Mouse (Mus musculus): ENCODE measurements around the gene Car12.
A peak's percentile ranks its signal among the peaks of the same experiment; 100 is the strongest.

Car12 gene

DNA sequence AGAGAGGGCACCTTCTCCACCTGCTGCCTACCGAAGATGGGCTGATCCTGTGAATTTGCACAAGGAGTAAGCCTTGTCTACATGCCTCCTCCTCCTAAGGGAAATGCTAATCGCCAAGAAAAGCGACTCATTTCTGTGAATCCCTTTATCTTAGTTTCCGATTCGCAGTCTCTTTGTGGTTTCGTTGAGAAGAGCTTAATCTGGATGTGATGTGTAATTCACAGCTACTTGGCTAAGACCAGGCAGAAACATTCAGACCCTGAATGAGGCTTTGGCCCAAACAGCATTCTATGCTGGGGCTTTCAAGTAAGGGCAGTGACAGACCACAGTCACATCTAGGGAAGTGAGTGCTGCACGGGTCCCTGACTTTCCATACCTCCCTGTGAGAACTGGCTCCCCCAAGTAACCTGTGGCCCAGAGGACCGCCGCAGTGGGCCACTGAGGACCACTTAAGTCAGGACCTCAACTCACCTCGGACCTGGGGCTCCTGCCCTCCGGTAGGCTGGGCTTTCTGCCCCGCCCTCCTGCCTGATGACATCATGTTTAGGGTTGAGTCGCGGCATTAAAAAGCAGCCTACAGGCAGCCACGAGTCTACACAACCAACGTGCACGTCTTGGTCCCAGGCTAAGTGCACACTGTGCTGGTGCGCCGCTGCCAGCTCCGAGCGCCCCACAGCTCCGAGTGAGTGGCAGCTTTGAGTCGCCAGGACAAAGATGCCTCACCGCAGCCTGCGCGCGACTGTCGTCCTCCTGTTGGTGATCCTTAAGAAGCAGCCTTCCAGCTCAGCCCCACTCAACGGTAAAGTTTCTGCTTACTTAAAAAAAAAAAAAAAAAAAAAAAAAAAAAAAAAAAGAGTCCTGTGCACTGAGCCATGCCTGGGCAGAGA, at the start of gene Car12:
Gene Car12 (plus strand): TSS at position 552 of the 887 bp plus-strand sequence.
- no peak for DNase-seq (ENCODE audit: low spot score in 2 of 2)

GRCm38 (mm10) chr9:66663764-66664163, 49.7 kb upstream of the Car12 start:
- no peak for DNase-seq (ENCODE audit: low spot score in 2 of 2)

- DNase-seq (ENCODE audit: low spot score in 2 of 2) = no peak
Measured at GRCm38 (mm10) chr9:66664561-66664960, 48.9 kb upstream of the Car12 start.

- DNase-seq (ENCODE audit: low spot score in 2 of 2) = peak in 1 of 2 experiments; percentile 6
Measured at GRCm38 (mm10) chr9:66666153-66666552, 47.3 kb upstream of the Car12 start.

GRCm38 (mm10) chr9:66667046-66667445, 46.4 kb upstream of the Car12 start:
- DNase-seq (ENCODE audit: low spot score in 2 of 2) = no peak

GRCm38 (mm10) chr9:66667868-66668267, 45.6 kb upstream of the Car12 start:
- no peak for DNase-seq (ENCODE audit: low spot score in 2 of 2)

DNA sequence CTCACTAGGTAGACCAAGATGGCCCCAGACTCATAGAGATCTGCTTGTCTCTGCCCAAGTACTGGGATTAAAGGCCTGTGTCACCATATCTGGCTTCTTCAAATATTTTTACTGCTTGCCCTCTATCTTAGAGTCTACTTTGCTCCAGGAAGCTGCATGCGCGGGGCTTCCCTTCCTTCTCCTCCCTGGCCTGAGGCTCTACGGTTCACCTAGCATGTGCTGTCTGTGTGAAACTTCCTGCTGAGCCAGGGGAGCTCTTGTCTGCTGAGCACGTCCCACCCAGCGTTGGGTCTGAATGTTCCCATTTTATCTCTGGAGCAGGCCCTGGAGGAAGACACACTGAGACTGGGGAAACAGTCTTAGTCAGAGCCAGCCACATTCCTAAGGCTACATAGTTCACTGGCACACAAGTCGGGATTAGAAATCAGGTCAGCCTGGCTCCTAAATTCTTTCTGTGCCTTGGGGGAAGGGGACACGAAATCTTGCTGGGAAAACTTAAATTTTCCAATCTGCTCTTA, 43.9 kb upstream of the Car12 start:
- no peak for DNase-seq (ENCODE audit: low spot score in 2 of 2)

- no peak for DNase-seq (ENCODE audit: low spot score in 2 of 2)
Measured at GRCm38 (mm10) chr9:66673771-66674170, 39.7 kb upstream of the Car12 start.

GRCm38 (mm10) chr9:66675566-66675965, 37.9 kb upstream of the Car12 start:
- DNase-seq (ENCODE audit: low spot score in 2 of 2) = no peak

DNA sequence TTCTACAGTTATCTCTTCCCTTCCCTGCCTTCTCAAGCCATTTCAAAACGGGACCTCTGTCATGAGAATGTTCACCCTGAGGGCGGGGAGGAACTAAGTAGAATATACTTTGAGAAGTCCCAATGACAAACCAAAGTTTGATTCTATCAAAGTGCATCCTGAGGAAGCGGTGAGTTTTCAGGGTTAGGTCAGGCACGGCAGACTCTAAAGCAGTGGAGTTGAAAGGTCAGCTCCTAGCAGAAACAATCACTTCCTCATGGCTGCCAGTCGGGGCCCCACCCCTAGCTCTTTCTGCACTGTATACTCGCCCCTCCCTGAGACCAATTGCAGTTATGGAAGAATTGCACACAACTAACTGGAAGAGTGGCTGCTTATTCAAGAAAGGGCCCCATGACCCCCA, 33.4 kb upstream of the Car12 start:
- DNase-seq (ENCODE audit: low spot score in 2 of 2) = no peak

- DNase-seq (ENCODE audit: low spot score in 2 of 2) = no peak
Measured at GRCm38 (mm10) chr9:66682822-66683221, 30.7 kb upstream of the Car12 start.

DNA sequence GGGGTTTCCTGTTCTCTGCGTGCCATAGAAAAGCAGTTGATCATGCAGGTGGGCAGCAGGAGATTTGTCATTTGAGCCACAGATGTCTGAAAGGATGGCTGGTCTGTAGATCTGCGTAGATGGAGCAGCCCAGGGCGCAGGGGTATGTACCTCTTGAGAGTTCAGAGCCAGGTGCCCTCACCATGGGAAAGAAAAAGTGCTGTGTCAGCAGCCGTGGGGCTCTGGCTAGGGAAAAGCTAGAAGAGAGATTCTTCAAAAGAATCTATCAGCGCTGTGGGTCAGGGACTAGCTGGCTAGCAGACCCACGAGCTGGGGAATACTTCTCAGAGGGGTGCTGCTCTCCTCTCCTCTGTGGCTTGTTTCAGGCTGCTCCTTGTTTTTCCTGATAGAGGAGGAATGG, 27.8 kb upstream of the Car12 start:
- DNase-seq (ENCODE audit: low spot score in 2 of 2) = no peak

GRCm38 (mm10) chr9:66687713-66688112, 25.8 kb upstream of the Car12 start:
- DNase-seq (ENCODE audit: low spot score in 2 of 2) = no peak

DNA sequence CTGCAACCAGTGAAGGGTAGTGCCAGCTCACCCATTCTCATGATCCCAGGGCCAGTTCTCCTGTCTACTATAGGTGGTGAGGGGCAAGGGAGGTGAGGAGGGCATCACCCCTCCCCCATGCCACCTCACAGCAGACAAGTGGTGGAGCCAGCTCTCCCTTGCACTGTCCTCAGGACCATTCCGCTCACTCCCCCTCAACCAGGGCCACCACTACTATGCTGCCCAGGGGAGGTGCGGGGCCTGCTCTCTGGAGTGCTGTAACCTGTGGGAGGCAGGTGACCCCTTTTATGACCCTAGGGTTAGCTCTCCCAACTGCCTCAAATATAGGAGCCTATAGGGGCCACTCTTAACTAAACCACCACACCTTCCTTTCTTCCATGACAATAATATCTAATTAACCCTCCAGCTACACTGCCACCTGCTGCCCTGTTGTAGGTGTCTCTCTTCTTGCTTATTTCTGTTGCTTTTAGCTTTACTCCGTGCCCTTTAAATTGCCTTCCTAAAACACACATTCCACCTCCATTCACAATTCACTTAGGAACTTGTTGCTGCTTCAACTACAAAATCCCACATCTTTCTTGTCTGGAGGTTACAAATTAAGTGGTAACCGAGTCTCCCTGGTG, 21.7 kb upstream of the Car12 start:
- no peak for DNase-seq (ENCODE audit: low spot score in 2 of 2)

- DNase-seq (ENCODE audit: low spot score in 2 of 2) = peak in 1 of 2 experiments; percentile 35
Measured at GRCm38 (mm10) chr9:66697355-66698140, 15.9 kb upstream of the Car12 start.

- DNase-seq (ENCODE audit: low spot score in 2 of 2) = no peak
Measured at GRCm38 (mm10) chr9:66699748-66700147, 13.7 kb upstream of the Car12 start.

DNA sequence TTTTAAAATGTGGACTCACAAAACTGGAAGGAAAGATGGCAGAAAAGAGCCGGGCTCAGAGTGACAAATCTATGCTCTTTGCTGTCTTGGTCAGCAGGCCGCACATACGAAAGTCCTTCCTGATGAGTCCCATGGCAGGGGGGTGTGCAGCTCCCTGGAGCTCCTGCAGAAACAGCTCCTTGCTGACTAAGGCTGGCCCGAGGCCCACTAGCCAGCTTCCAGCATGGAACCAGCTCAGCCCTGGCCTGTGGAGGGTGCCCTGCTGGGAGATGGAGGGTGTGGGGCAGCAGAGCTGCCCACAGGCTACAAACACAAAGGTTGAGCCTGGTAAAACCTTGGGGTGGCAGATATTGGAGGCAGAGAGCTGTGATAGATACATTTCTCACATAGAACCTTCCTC, 10.5 kb upstream of the Car12 start:
- no peak for DNase-seq (ENCODE audit: low spot score in 2 of 2)

DNA sequence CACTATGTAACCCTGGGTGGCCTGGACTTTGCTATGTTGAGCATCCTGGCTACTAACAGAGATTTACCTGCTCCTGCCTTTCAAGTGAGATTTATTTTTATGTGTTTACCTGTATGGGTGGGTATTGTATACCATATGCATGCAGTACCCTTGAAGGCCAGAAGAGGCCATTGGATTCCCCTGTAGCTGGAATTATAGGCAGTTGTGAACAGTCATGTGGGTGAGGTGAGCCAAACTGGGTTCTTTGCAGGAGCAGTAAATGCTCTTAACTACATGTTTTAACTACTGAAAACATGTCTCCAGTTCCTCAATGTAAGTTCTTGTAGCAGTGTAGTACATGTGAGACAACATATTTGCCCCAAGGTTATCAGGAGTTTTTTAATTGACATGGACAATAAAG, 8.1 kb upstream of the Car12 start:
- no peak for DNase-seq (ENCODE audit: low spot score in 2 of 2)

- DNase-seq (ENCODE audit: low spot score in 2 of 2) = peak; percentile 76
Measured at GRCm38 (mm10) chr9:66705766-66706165, 7.7 kb upstream of the Car12 start.

GRCm38 (mm10) chr9:66708054-66708772, 5.3 kb upstream of the Car12 start:
- DNase-seq (ENCODE audit: low spot score in 2 of 2) = no peak

GRCm38 (mm10) chr9:66708816-66709555, 4.5 kb upstream of the Car12 start:
- DNase-seq (ENCODE audit: low spot score in 2 of 2) = no peak
